Mouse (Mus musculus) heart, adult 2 months (tissue): Measurements from ENCODE around the gene Evc.

Experiments
- CTCF ChIP-seq: fragments of 200-600 bp; IDR thresholded peaks from 2 replicates; pipeline ENCODE4 v1.8.1; 2022; ENCODE audit warnings: antibody characterized with exemption, mild to moderate bottlenecking, moderate library complexity
- EP300 ChIP-seq: fragments of 200-500 bp; IDR thresholded peaks from 2 replicates; pipeline ENCODE4 v1.6.1; 2011; ENCODE audit warnings: low read depth, low read length, control low read depth; ENCODE audit not compliant: insufficient read depth
- POLR2A ChIP-seq: fragments of 200-500 bp; IDR thresholded peaks from 2 replicates; pipeline ENCODE4 v1.6.1; 2011; ENCODE audit warnings: mild to moderate bottlenecking, low read depth, low read length, control low read depth; ENCODE audit not compliant: insufficient read depth

GRCm38 (mm10) chr5:37362618-37363017, 25.9 kb upstream of the Evc start:
- TF ChIP-seq CTCF (no peak), POLR2A (no peak), EP300 (no peak)
